Mouse (Mus musculus) midbrain, embryonic 16.5 days (tissue): ENCODE results near the gene Tbc1d22b. TPM values are rescaled to one million over a fixed set of nuclear protein-coding genes. Genes with fewer than 3 reads are reported as not detected.

Experiments used
- ATAC-seq: fragments of 200-750 bp; cut with Nextera tagmentation; 2 replicates; pipeline ENCODE4 v1.8.0; 2017; ENCODE audit warnings: moderate TSS enrichment
- H3K27ac ChIP-seq: fragments of 300-500 bp; sonication (generic); 2 replicates; pipeline ENCODE4 v1.5.1; 2014; ENCODE audit warnings: mild to moderate bottlenecking, low read length, mixed read lengths
- H3K27me3 ChIP-seq: fragments of 300-500 bp; sonication (generic); 2 replicates; pipeline ENCODE4 v1.6.1; 2014; ENCODE audit warnings: low read depth, low read length, mixed read lengths; ENCODE audit not compliant: control insufficient read depth, insufficient read depth
- H3K36me3 ChIP-seq: fragments of 300-500 bp; sonication (generic); 2 replicates; pipeline ENCODE4 v1.6.1; 2014; ENCODE audit warnings: mild to moderate bottlenecking, low read length, moderate library complexity, mixed read lengths; ENCODE audit not compliant: control insufficient read depth, insufficient read depth
- H3K4me1 ChIP-seq: fragments of 300-500 bp; sonication (generic); 2 replicates; pipeline ENCODE4 v1.6.1; 2014; ENCODE audit warnings: mild to moderate bottlenecking, low read length, mixed read lengths; ENCODE audit not compliant: control insufficient read depth, insufficient read depth
- H3K4me2 ChIP-seq: fragments of 300-500 bp; sonication (generic); 2 replicates; pipeline ENCODE4 v1.6.1; 2014; ENCODE audit warnings: mild to moderate bottlenecking, low read length, mixed read lengths
- H3K4me3 ChIP-seq: fragments of 300-500 bp; sonication (generic); 2 replicates; pipeline ENCODE4 v1.5.1; 2014; ENCODE audit warnings: low read depth, mild to moderate bottlenecking, low read length, moderate library complexity, mixed read lengths
- H3K9ac ChIP-seq: fragments of 300-500 bp; sonication (generic); 2 replicates; pipeline ENCODE4 v1.6.1; 2014; ENCODE audit warnings: low read depth, low read length, mixed read lengths
- H3K9me3 ChIP-seq: fragments of 300-500 bp; sonication (generic); replicated peaks from 2 replicates; pipeline ENCODE4 v1.6.1; 2014; ENCODE audit warnings: mild to moderate bottlenecking, low read length, mixed read lengths; ENCODE audit not compliant: control insufficient read depth, poor library complexity, severe bottlenecking
- WGBS: fragments of 180-500 bp; shearing (Covaris S2); extraction: QIAGEN DNeasy Blood & Tissue Kit; methylation state at CpG from one replicate; pipeline ENCODE4 v1.1.7; 2014; 5-methylcytosine and 5-hydroxymethylcytosine counted together
- polyA plus RNA-seq: library from polyadenylated mRNA; unstranded; fragments of >200 nt; fragmentation: Nextera tagmentation; extraction: Ambion mirVana; gene quantifications from 2 replicates; pipeline ENCODE4 v1.2.1, GENCODE M21; 2015

Gene Tbc1d22b
- polyA plus RNA-seq, 1 experiment from 2014 or later, result 32.2 TPM

- Histone ChIP-seq H3K4me1 (no peaks in the 10 kb centered on the region), H3K4me2 (no peak overlapping the region), H3K9me3 (0 out of 2 replicates have a peak, but pooled peaks cover 2% of the 10 kb centered on the region), H3K4me3 (no peak overlapping the region), H3K27me3 (no peaks in the 10 kb centered on the region), H3K27ac (no peak overlapping the region), H3K36me3 (no peaks in the 10 kb centered on the region), H3K9ac (no peak overlapping the region)
- WGBS, result 60% methylated on average over 10 of the region's 10 CpGs
- ATAC-seq, result no peak
Observed at GRCm38 (mm10) chr17:29531757-29532384, 17.7 kb upstream of the Tbc1d22b start.

GRCm38 (mm10) chr17:29533866-29534265 is 15.7 kb upstream of the Tbc1d22b start:
- Histone ChIP-seq H3K36me3 (no peaks in the 10 kb centered on the region), H3K4me1 (no peaks in the 10 kb centered on the region), H3K9ac (no peak overlapping the region), H3K4me2 (no peak overlapping the region), H3K4me3 (no peak overlapping the region), H3K27ac (no peak overlapping the region), H3K27me3 (no peaks in the 10 kb centered on the region), H3K9me3 (0 out of 2 replicates have a peak, but pooled peaks cover 2% of the 10 kb centered on the region)
- 91% methylated on average over 11 of the region's 11 CpGs for WGBS
- ATAC-seq, result no peak

GRCm38 (mm10) chr17:29540426-29540825 is 9.2 kb upstream of the Tbc1d22b start:
- 90% methylated on average over 8 of the region's 8 CpGs for WGBS
- no peak overlapping the region for H3K9ac ChIP-seq
- H3K4me3 ChIP-seq, result no peak overlapping the region
- ATAC-seq, result no peak
- H3K9me3 ChIP-seq, result 0 out of 2 replicates have a peak, but pooled peaks cover 2% of the 10 kb centered on the region
- no peaks in the 10 kb centered on the region for H3K36me3 ChIP-seq
- no peak overlapping the region for H3K4me2 ChIP-seq
- H3K4me1 ChIP-seq, result no peaks in the 10 kb centered on the region
- no peaks in the 10 kb centered on the region for H3K27me3 ChIP-seq
- H3K27ac ChIP-seq, result no peak overlapping the region

- Histone ChIP-seq H3K36me3 (no peaks in the 10 kb centered on the region), H3K4me3 (no peak overlapping the region), H3K4me1 (no peaks in the 10 kb centered on the region), H3K27me3 (no peaks in the 10 kb centered on the region), H3K4me2 (no peak overlapping the region), H3K27ac (no peak overlapping the region), H3K9me3 (no peaks in the 10 kb centered on the region), H3K9ac (no peak overlapping the region)
- 80% methylated on average over 14 of the region's 14 CpGs for whole genome bisulfite sequencing
- ATAC-seq, result no peak
Observed at GRCm38 (mm10) chr17:29541419-29541818, 8.2 kb upstream of the Tbc1d22b start.

- Histone ChIP-seq H3K9ac (no peak overlapping the region), H3K4me2 (no peak overlapping the region), H3K4me1 (no peaks in the 10 kb centered on the region), H3K27me3 (no peaks in the 10 kb centered on the region), H3K27ac (no peak overlapping the region), H3K4me3 (no peak overlapping the region), H3K9me3 (no peaks in the 10 kb centered on the region), H3K36me3 (no peaks in the 10 kb centered on the region)
- WGBS, result 90% methylated on average over 19 of the region's 19 CpGs
- ATAC-seq, result no peak
Observed at GRCm38 (mm10) chr17:29542831-29543690, 6.5 kb upstream of the Tbc1d22b start.

- H3K4me3 ChIP-seq, result no peak overlapping the region
- H3K9me3 ChIP-seq, result no peaks in the 10 kb centered on the region
- ATAC-seq, result no peak
- H3K27me3 ChIP-seq, result no peaks in the 10 kb centered on the region
- H3K9ac ChIP-seq, result no peak overlapping the region
- H3K36me3 ChIP-seq, result no peaks in the 10 kb centered on the region
- no peaks in the 10 kb centered on the region for H3K4me1 ChIP-seq
- H3K4me2 ChIP-seq, result no peak overlapping the region
- H3K27ac ChIP-seq, result no peak overlapping the region
- 72% methylated on average over 2 of the region's 2 CpGs for WGBS
Observed at GRCm38 (mm10) chr17:29544064-29544463, 5.5 kb upstream of the Tbc1d22b start.

- Histone ChIP-seq H3K9me3 (no peaks in the 10 kb centered on the region), H3K27me3 (no peaks in the 10 kb centered on the region), H3K9ac (no peak overlapping the region), H3K27ac (no peak overlapping the region), H3K36me3 (no peaks in the 10 kb centered on the region), H3K4me1 (peaks cover 2% of the 10 kb centered on the region), H3K4me3 (no peak overlapping the region), H3K4me2 (no peak overlapping the region)
- 94% methylated on average over 5 of the region's 5 CpGs for WGBS
- no peak for ATAC-seq
Observed at GRCm38 (mm10) chr17:29545241-29545640, 4.3 kb upstream of the Tbc1d22b start.

- Histone ChIP-seq H3K27me3 (no peaks in the 10 kb centered on the region), H3K9ac (no peak overlapping the region), H3K27ac (no peak overlapping the region), H3K4me3 (no peak overlapping the region), H3K9me3 (no peaks in the 10 kb centered on the region), H3K36me3 (no peaks in the 10 kb centered on the region), H3K4me1 (peaks cover 13% of the 10 kb centered on the region), H3K4me2 (no peak overlapping the region)
- ATAC-seq, result no peak
- 78% methylated on average over 3 of the region's 3 CpGs for WGBS
Observed at GRCm38 (mm10) chr17:29548494-29548893, 1.1 kb upstream of the Tbc1d22b start.

GRCm38 (mm10) chr17:29548994-29549393 is 591 bp upstream of the Tbc1d22b start:
- WGBS, result 58% methylated on average over 8 of the region's 8 CpGs
- no peak overlapping the region for H3K27ac ChIP-seq
- H3K36me3 ChIP-seq, result no peaks in the 10 kb centered on the region
- H3K9me3 ChIP-seq, result no peaks in the 10 kb centered on the region
- H3K9ac ChIP-seq, result no peak overlapping the region
- H3K27me3 ChIP-seq, result no peaks in the 10 kb centered on the region
- ATAC-seq, result no peak
- H3K4me3 ChIP-seq, result no peak overlapping the region
- peak overlapping the region; percentile 93 for H3K4me2 ChIP-seq
- H3K4me1 ChIP-seq, result peaks cover 13% of the 10 kb centered on the region
